Mouse (Mus musculus) lung, embryonic 14.5 days (tissue): Measurements from ENCODE around the gene Ces2f. TPM values are rescaled to one million over a fixed set of nuclear protein-coding genes. Genes with fewer than 3 reads are reported as not detected.

Experiments
- ATAC-seq: fragments of 200-750 bp; cut with Nextera tagmentation; 2 replicates; pipeline ENCODE4 v1.8.0; 2017; ENCODE audit warnings: mild to moderate bottlenecking, moderate TSS enrichment, moderate library complexity; ENCODE audit not compliant: insufficient read depth
- DNase-seq: peaks from one replicate; pipeline ENCODE4 v3.0.0-alpha.2; 2015
- H3K27ac ChIP-seq: fragments of 300-500 bp; sonication (generic); 2 replicates; pipeline ENCODE4 v1.5.1; 2014; ENCODE audit warnings: low read depth, mild to moderate bottlenecking, moderate library complexity
- H3K27me3 ChIP-seq: fragments of 300-500 bp; sonication (generic); 2 replicates; pipeline ENCODE4 v1.6.1; 2014; ENCODE audit warnings: low read length, control low read depth; ENCODE audit not compliant: insufficient read depth
- H3K36me3 ChIP-seq: fragments of 300-500 bp; sonication (generic); 2 replicates; pipeline ENCODE4 v1.6.1; 2014; ENCODE audit warnings: control low read depth; ENCODE audit not compliant: insufficient read depth
- H3K4me1 ChIP-seq: fragments of 300-500 bp; sonication (generic); 2 replicates; pipeline ENCODE4 v1.6.1; 2014; ENCODE audit warnings: antibody characterized with exemption, control low read depth; ENCODE audit not compliant: insufficient read depth
- H3K4me2 ChIP-seq: fragments of 300-500 bp; sonication (generic); 2 replicates; pipeline ENCODE4 v1.6.1; 2014; ENCODE audit warnings: mild to moderate bottlenecking
- H3K4me3 ChIP-seq: fragments of 300-500 bp; sonication (generic); 2 replicates; pipeline ENCODE4 v1.5.1; 2014; ENCODE audit warnings: low read depth, low read length
- H3K9ac ChIP-seq: fragments of 300-500 bp; sonication (generic); 2 replicates; pipeline ENCODE4 v1.6.1; 2014
- H3K9me3 ChIP-seq: fragments of 300-500 bp; sonication (generic); 2 replicates; pipeline ENCODE4 v1.6.1; 2016; ENCODE audit warnings: low read depth, low read length, control low read depth
- CTCF ChIP-seq: IDR thresholded peaks from 2 replicates; pipeline ENCODE4 v1.5.1; 2016; ENCODE audit warnings: antibody characterized with exemption, low read depth
- WGBS: fragments of 180-500 bp; shearing (Covaris S2); extraction: QIAGEN DNeasy Blood & Tissue Kit; methylation state at CpG from one replicate; pipeline ENCODE4 v1.1.7; 2014; 5-methylcytosine and 5-hydroxymethylcytosine counted together
- polyA plus RNA-seq: library from polyadenylated mRNA; unstranded; fragments of >200 nt; fragmentation: Nextera tagmentation; extraction: Ambion mirVana; gene quantifications from 2 replicates; pipeline ENCODE4 v1.2.1, GENCODE M21; 2014

Gene Ces2f
- polyA plus RNA-seq, 1 experiment from 2014 or later = not detected

GRCm38 (mm10) chr8:104949031-104949430 is 1.9 kb downstream of the Ces2f start:
- no peaks in the 10 kb centered on the region for H3K9me3 ChIP-seq
- DNase-seq (no peak), ATAC-seq (no peak)
- no peaks in the 10 kb centered on the region for H3K4me1 ChIP-seq
- H3K27ac ChIP-seq = no peak overlapping the region
- TF ChIP-seq CTCF = no peak
- no peak overlapping the region for H3K9ac ChIP-seq
- H3K4me3 ChIP-seq = no peak overlapping the region
- H3K36me3 ChIP-seq = no peaks in the 10 kb centered on the region
- WGBS = 64% methylated on average over 5 of the region's 5 CpGs
- no peak overlapping the region for H3K4me2 ChIP-seq
- no peaks in the 10 kb centered on the region for H3K27me3 ChIP-seq

GRCm38 (mm10) chr8:104961537-104961961 is 14.4 kb downstream of the Ces2f start, which contains the start of gene Ces2g:
Gene Ces2g, plus strand, starts transcription at chr8:104961718.
- whole genome bisulfite sequencing = 49% methylated on average over 5 of the region's 5 CpGs
- DNase-seq (peak; percentile 11), ATAC-seq (no peak)
- Histone ChIP-seq H3K27ac (no peak within 1 kb of the TSS), H3K27me3 (no peaks in the 10 kb centered on the region), H3K36me3 (no peaks in the 10 kb centered on the region), H3K9me3 (no peaks in the 10 kb centered on the region), H3K4me2 (peak within 1 kb of the TSS; percentile 3; the same call in 1 of the 2 replicates), H3K4me1 (no peaks in the 10 kb centered on the region), H3K9ac (no peak within 1 kb of the TSS), H3K4me3 (no peak within 1 kb of the TSS; the same call in 1 of the 2 replicates)
- no peak for TF ChIP-seq CTCF

DNA sequence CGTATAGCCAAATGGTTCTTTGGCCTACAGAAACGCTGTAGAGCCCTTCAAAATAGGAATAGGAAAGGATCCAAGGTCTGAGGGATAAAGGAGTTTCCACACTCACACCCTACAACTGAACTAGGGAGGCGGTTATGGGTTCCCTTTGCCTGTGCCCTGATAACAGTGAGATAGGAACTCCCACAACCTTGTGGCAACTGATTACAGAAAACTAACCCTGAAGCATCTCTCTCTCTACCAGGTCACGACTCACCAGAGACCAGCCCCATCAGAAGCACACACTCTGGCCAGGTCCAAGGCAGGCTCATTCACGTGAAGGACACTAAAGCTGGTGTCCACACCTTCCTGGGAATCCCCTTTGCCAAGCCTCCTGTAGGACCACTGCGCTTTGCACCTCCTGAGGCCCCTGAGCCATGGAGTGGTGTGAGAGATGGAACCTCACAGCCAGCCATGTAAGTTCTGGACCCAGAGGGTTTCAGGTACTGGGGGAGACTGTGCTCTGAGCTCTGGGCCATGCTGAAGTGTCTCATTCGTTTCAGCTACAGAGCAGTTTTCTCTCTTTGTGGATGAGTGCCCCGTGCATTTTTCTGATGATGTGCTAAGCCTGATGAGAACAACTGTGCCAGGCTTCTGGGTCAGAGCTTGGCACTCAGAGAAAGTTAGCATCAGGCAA is 15.2 kb downstream of the Ces2f start:
- Histone ChIP-seq H3K27me3 (no peaks in the 10 kb centered on the region), H3K4me3 (no peak overlapping the region; the same call in 1 of the 2 replicates), H3K4me1 (no peaks in the 10 kb centered on the region), H3K9ac (no peak overlapping the region), H3K27ac (no peak overlapping the region), H3K4me2 (no peak overlapping the region), H3K36me3 (no peaks in the 10 kb centered on the region), H3K9me3 (no peaks in the 10 kb centered on the region)
- ATAC-seq = no peak
- DNase-seq = no peak
- WGBS = 69% methylated on average over 8 of the region's 8 CpGs
- no peak for TF ChIP-seq CTCF

DNA sequence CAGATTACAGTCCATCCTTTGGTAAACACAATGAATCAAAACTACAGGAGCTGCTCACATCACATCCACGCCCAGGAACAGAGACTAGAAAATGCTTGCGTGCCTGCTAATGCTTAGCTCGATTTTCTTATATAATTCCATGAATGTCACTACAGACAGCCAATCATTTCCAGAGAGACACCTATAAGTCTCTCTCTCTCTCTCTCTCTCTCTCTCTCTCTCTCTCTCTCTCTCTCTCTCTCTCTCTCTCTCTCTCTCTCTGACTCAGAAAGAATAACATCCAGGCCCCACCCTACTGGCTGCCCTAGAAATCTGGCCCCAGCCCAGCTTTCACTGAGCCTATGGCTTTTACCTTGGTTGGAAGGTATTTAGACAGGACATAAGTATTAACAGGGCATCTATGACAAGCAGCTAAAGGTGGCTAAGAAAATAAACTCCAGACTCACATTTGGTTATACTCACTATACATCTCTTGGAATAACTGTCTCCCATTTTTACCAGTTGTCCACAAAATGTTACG is 16.3 kb downstream of the Ces2f start:
- Histone ChIP-seq H3K9ac (no peak overlapping the region), H3K27me3 (no peaks in the 10 kb centered on the region), H3K9me3 (no peaks in the 10 kb centered on the region), H3K4me1 (no peaks in the 10 kb centered on the region), H3K27ac (no peak overlapping the region), H3K4me2 (no peak overlapping the region), H3K36me3 (no peaks in the 10 kb centered on the region), H3K4me3 (no peak overlapping the region)
- TF ChIP-seq CTCF = no peak
- no peak for ATAC-seq
- DNase-seq = no peak
- 69% methylated on average over 4 of the region's 4 CpGs for WGBS

GRCm38 (mm10) chr8:104984126-104984525 is 37.0 kb downstream of the Ces2f start:
- DNase-seq (no peak), ATAC-seq (no peak)
- no peak overlapping the region for H3K4me3 ChIP-seq
- WGBS = 83% methylated on average over 5 of the region's 5 CpGs
- H3K36me3 ChIP-seq = no peaks in the 10 kb centered on the region
- no peaks in the 10 kb centered on the region for H3K4me1 ChIP-seq
- no peaks in the 10 kb centered on the region for H3K27me3 ChIP-seq
- no peak overlapping the region for H3K9ac ChIP-seq
- no peak overlapping the region for H3K4me2 ChIP-seq
- no peak overlapping the region for H3K27ac ChIP-seq
- no peak for TF ChIP-seq CTCF
- H3K9me3 ChIP-seq = no peaks in the 10 kb centered on the region; the same call in 1 of the 2 replicates

- DNase-seq (no peak), ATAC-seq (no peak)
- no peak overlapping the region for H3K9ac ChIP-seq
- 91% methylated on average over 2 of the region's 2 CpGs for WGBS
- no peaks in the 10 kb centered on the region; the same call in 1 of the 2 replicates for H3K9me3 ChIP-seq
- no peak for TF ChIP-seq CTCF
- H3K27ac ChIP-seq = no peak overlapping the region
- no peak overlapping the region for H3K4me3 ChIP-seq
- no peaks in the 10 kb centered on the region for H3K36me3 ChIP-seq
- H3K4me2 ChIP-seq = no peak overlapping the region
- no peaks in the 10 kb centered on the region for H3K4me1 ChIP-seq
- no peaks in the 10 kb centered on the region for H3K27me3 ChIP-seq
Measured at GRCm38 (mm10) chr8:104984942-104985341, 37.8 kb downstream of the Ces2f start.

DNA sequence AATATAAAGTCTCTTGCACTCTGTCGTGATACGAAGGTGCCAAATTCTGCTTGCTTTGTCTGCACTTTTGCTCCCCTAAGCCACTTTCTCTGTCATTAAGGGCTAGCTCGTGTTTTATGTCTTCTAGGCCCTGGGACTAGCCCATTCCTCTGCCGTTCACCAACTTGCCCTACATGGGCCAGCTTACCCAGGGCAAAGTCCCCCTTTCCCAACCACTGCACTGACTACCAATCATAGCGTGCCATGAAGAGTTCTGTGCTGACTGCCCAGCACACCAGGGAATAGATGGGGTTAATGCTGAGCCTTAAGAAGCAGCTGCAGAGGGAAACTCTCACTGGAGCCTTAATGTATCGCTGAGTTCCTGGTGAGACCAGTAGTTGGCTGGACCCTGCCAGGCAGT is 51.0 kb downstream of the Ces2f start:
- no peak for TF ChIP-seq CTCF

More for the DNA sequence above, 51.0 kb downstream of the Ces2f start:
- Histone ChIP-seq H3K27ac (no peak overlapping the region), H3K9ac (no peak overlapping the region), H3K9me3 (no peaks in the 10 kb centered on the region), H3K36me3 (no peaks in the 10 kb centered on the region), H3K4me3 (no peak overlapping the region), H3K27me3 (no peaks in the 10 kb centered on the region), H3K4me1 (no peaks in the 10 kb centered on the region), H3K4me2 (no peak overlapping the region)
- DNase-seq = no peak
- no peak for ATAC-seq
- WGBS = 66% methylated on average over 6 of the region's 6 CpGs
